Mouse (Mus musculus) intestine, postnatal 0 days (tissue): ENCODE measurements around the gene Ost4. TPM values are rescaled to one million over a fixed set of nuclear protein-coding genes. Genes with fewer than 3 reads are reported as not detected.

Source experiments
- ATAC-seq: fragments of 200-750 bp; cut with Nextera tagmentation; 2 replicates; pipeline ENCODE4 v1.8.0; 2017; ENCODE audit warnings: mild to moderate bottlenecking, moderate TSS enrichment, moderate library complexity
- H3K27ac ChIP-seq: fragments of 300-500 bp; sonication (generic); 2 replicates; pipeline ENCODE4 v1.5.1; 2014; ENCODE audit warnings: mild to moderate bottlenecking, low read depth, low read length, moderate library complexity
- H3K27me3 ChIP-seq: fragments of 300-500 bp; sonication (generic); replicated peaks from 2 replicates; pipeline ENCODE4 v1.6.1; 2014; ENCODE audit warnings: low read length, mixed read lengths; ENCODE audit not compliant: control insufficient read depth, insufficient read depth
- H3K36me3 ChIP-seq: fragments of 300-500 bp; sonication (generic); 2 replicates; pipeline ENCODE4 v1.6.1; 2014; ENCODE audit warnings: mild to moderate bottlenecking, moderate library complexity; ENCODE audit not compliant: control insufficient read depth, insufficient read depth
- H3K4me1 ChIP-seq: fragments of 300-500 bp; sonication (generic); replicated peaks from 2 replicates; pipeline ENCODE4 v1.6.1; 2014; ENCODE audit warnings: antibody characterized with exemption, low read length, mixed read lengths; ENCODE audit not compliant: control insufficient read depth, insufficient read depth
- H3K4me2 ChIP-seq: fragments of 300-500 bp; sonication (generic); replicated peaks from 2 replicates; pipeline ENCODE4 v1.6.1; 2014; ENCODE audit warnings: low read depth, mild to moderate bottlenecking, moderate library complexity
- H3K4me3 ChIP-seq: fragments of 300-500 bp; sonication (generic); 2 replicates; pipeline ENCODE4 v1.5.1; 2014; ENCODE audit warnings: low read depth, low read length
- H3K9ac ChIP-seq: fragments of 300-500 bp; sonication (generic); 2 replicates; pipeline ENCODE4 v1.6.1; 2014; ENCODE audit warnings: mild to moderate bottlenecking, low read depth, low read length
- H3K9me3 ChIP-seq: fragments of 300-500 bp; sonication (generic); 2 replicates; pipeline ENCODE4 v1.6.1; 2016; ENCODE audit warnings: mixed run types; ENCODE audit not compliant: control insufficient read depth
- CTCF ChIP-seq: sonication (generic); IDR thresholded peaks from 2 replicates; pipeline ENCODE4 v1.5.1; 2016; ENCODE audit warnings: low read depth, mild to moderate bottlenecking, control low read depth, antibody characterized with exemption, moderate library complexity
- WGBS: fragments of 180-500 bp; shearing (Covaris S2); extraction: QIAGEN DNeasy Blood & Tissue Kit; methylation state at CpG from one replicate; pipeline ENCODE4 v1.1.7; 2014; 5-methylcytosine and 5-hydroxymethylcytosine counted together
- polyA plus RNA-seq: library from polyadenylated mRNA; unstranded; fragments of >200 nt; fragmentation: Nextera tagmentation; extraction: Ambion mirVana; gene quantifications from 2 replicates; pipeline ENCODE4 v1.2.1, GENCODE M21; 2015

The Ost4 gene
- 458 and 495 TPM in 2 replicates for polyA plus RNA-seq

GRCm38 (mm10) chr5:30907413-30908059, at the start of gene Ost4:
Ost4 (minus strand) TSS chr5:30907788.
- peaks cover 24% of the 10 kb centered on the region for H3K4me1 ChIP-seq
- H3K9me3 ChIP-seq: no peaks in the 10 kb centered on the region
- peak within 1 kb of the TSS; percentile 75 for H3K4me3 ChIP-seq
- TF ChIP-seq CTCF: no peak
- ATAC-seq: peak; percentile 89
- H3K27me3 ChIP-seq: no peaks in the 10 kb centered on the region
- H3K4me2 ChIP-seq: peak within 1 kb of the TSS; percentile 90
- peaks cover 25% of the 10 kb centered on the region for H3K36me3 ChIP-seq
- peak within 1 kb of the TSS; percentile 81 for H3K9ac ChIP-seq
- peak within 1 kb of the TSS; percentile 95 for H3K27ac ChIP-seq
- WGBS: under 1% methylated on average over 58 of the region's 58 CpGs

GRCm38 (mm10) chr5:30955751-30956150, 48.2 kb upstream of the Ost4 start:
- peaks cover 6% of the 10 kb centered on the region for H3K4me1 ChIP-seq
- peaks cover 56% of the 10 kb centered on the region for H3K36me3 ChIP-seq
- H3K27me3 ChIP-seq: no peaks in the 10 kb centered on the region
- no peak overlapping the region for H3K27ac ChIP-seq
- H3K9ac ChIP-seq: no peak overlapping the region
- H3K9me3 ChIP-seq: no peaks in the 10 kb centered on the region
- ATAC-seq: no peak
- 73% methylated on average over 6 of the region's 6 CpGs for WGBS
- no peak for TF ChIP-seq CTCF
- H3K4me3 ChIP-seq: no peak overlapping the region
- no peak overlapping the region for H3K4me2 ChIP-seq

DNA sequence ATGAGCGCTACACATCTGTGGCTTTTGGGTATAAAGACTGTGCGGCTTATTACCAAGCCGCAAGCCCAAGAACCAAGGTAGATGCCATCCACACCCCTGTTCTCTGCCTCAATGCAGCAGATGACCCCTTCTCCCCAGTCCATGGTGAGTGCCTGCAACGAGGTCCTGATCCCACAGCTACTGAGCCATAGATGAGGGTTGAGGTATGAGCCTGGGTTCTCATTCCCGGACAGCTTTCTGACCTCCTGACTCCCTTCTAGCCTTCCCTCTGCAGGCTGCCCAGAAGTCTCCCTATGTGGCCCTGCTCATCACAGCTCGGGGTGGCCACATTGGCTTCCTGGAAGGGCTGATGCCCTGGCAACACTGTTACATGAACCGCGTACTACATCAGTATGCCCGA, 47.0 kb upstream of the Ost4 start:
- no peaks in the 10 kb centered on the region for H3K27me3 ChIP-seq
- H3K9me3 ChIP-seq: no peaks in the 10 kb centered on the region
- no peak overlapping the region for H3K4me2 ChIP-seq
- H3K27ac ChIP-seq: no peak overlapping the region
- no peak for ATAC-seq
- peaks cover 56% of the 10 kb centered on the region for H3K36me3 ChIP-seq
- no peak overlapping the region for H3K9ac ChIP-seq
- no peak overlapping the region for H3K4me3 ChIP-seq
- H3K4me1 ChIP-seq: peaks cover 10% of the 10 kb centered on the region
- no peak for TF ChIP-seq CTCF
- WGBS: 93% methylated on average over 9 of the region's 9 CpGs

DNA sequence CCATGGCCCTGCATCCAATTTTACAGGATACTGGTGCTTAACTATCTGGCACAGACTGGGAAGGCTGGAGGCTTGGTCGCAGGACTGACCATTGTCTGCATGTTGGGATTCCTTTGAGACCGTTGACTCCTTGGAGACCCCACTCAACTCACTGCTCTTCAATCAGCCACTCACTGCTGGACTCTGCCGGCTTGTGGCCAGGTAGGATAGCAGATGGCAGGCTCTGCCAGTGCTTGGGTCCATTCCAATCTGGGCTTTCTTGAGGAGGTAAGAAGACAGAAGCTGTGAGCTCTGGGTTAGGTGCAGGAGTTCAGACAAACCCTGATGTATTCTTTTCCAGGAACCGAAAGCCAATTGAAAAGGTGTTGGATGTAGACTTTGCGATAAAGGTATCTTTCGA, 46.5 kb upstream of the Ost4 start:
- WGBS: 95% methylated on average over 6 of the region's 6 CpGs
- no peaks in the 10 kb centered on the region for H3K9me3 ChIP-seq
- H3K4me1 ChIP-seq: peaks cover 10% of the 10 kb centered on the region
- H3K27me3 ChIP-seq: no peaks in the 10 kb centered on the region
- H3K4me2 ChIP-seq: no peak overlapping the region
- ATAC-seq: no peak
- H3K9ac ChIP-seq: no peak overlapping the region
- TF ChIP-seq CTCF: no peak
- no peak overlapping the region for H3K4me3 ChIP-seq
- peaks cover 56% of the 10 kb centered on the region for H3K36me3 ChIP-seq
- H3K27ac ChIP-seq: no peak overlapping the region; the same call in 1 of the 2 replicates

DNA sequence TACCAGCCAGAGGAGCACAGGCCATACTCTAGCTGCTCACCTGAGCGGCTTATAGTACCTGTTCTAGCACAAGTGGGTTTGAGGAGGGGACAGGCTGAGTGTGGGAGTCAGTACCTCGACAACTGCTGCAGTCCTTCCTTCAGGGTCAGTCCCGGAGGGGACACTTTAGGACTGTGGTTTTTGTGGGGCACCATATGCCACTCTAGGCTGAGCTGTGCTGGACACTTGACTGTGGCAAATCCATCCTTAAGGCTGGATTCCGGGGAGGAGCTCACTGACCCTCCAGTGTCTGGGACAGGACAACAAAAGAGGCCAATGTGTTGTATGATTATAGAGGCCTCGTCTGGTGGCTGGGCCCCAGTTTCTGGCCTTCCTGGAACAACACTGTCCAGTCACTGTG, 45.0 kb upstream of the Ost4 start:
- Histone ChIP-seq H3K4me3 (no peak overlapping the region), H3K36me3 (peaks cover 46% of the 10 kb centered on the region), H3K9me3 (no peaks in the 10 kb centered on the region), H3K27ac (no peak overlapping the region), H3K9ac (no peak overlapping the region), H3K4me2 (no peak overlapping the region), H3K4me1 (peaks cover 7% of the 10 kb centered on the region; the same call in 1 of the 2 replicates), H3K27me3 (no peaks in the 10 kb centered on the region)
- 74% methylated on average over 5 of the region's 5 CpGs for WGBS
- no peak for ATAC-seq
- no peak for TF ChIP-seq CTCF

- Histone ChIP-seq H3K36me3 (peaks cover 42% of the 10 kb centered on the region), H3K27ac (no peak overlapping the region), H3K4me1 (peaks cover 7% of the 10 kb centered on the region; the same call in 1 of the 2 replicates), H3K4me2 (peak overlapping the region; percentile 82), H3K4me3 (no peak overlapping the region), H3K9ac (no peak overlapping the region; the same call in 1 of the 2 replicates), H3K9me3 (no peaks in the 10 kb centered on the region), H3K27me3 (no peaks in the 10 kb centered on the region)
- ATAC-seq: no peak
- no peak for TF ChIP-seq CTCF
- WGBS: 78% methylated on average over 6 of the region's 6 CpGs
Observed at GRCm38 (mm10) chr5:30951706-30952105, 44.1 kb upstream of the Ost4 start.
